Mouse (Mus musculus) heart, postnatal 14 days (tissue): ENCODE data around the gene Gm11758. TPM values are rescaled to one million over a fixed set of nuclear protein-coding genes. Genes with fewer than 3 reads are reported as not detected.
"Not testable (repeated sequence)": the region's sequence is repeated elsewhere in the genome, so short reads cannot be mapped to it uniquely, and the experiment has no call there.

Experiments used
- DNase-seq, 2 experiments: peaks; one replicate each; pipeline ENCODE4 v3.0.0; 2021 to 2022
- intact Hi-C: fragments of 180-260 bp; cut with DNase I; formaldehyde crosslinking; loops from one replicate; pipeline ENCODE4 v1.15.1; 2025
- long read RNA-seq, 2 experiments: library from polyadenylated mRNA; stranded (forward); transcript quantifications; one replicate each; pipeline ENCODE4 v2.0.0; 2021
- total RNA-seq, 2 experiments: library from RNA; stranded (reverse); gene quantifications; 2 replicates each; pipeline ENCODE4 v1.2.3; 2021

The Gm11758 gene
- total RNA-seq = not detected
- long read RNA-seq, experiment 1 = 0 reads
- long read RNA-seq, experiment 2 = 0 reads

DNA sequence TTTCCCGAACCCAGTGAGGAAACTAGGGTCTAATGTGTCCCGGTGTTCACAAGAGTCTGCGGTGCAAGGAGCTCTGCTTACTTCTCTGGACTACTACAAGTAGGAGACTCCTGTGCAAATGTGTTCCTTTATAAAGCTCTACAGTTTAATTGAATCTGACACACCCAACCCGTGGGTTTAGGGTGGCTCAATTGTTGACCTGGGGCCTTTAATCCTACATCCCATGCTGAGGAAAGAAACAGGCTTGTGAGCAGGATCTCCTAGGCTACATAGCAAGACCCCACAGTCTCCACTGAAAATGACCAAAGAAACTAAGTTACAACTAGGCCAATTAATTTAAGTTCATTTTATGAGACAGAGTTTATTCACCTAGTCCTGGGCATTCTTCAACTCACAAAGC is at the start of gene Gm11758:
TSS of gene Gm11758 (minus strand) at position 101 of the 400 bp plus-strand sequence.
- intact Hi-C loops, DNase-seq: not testable (repeated sequence)

DNA sequence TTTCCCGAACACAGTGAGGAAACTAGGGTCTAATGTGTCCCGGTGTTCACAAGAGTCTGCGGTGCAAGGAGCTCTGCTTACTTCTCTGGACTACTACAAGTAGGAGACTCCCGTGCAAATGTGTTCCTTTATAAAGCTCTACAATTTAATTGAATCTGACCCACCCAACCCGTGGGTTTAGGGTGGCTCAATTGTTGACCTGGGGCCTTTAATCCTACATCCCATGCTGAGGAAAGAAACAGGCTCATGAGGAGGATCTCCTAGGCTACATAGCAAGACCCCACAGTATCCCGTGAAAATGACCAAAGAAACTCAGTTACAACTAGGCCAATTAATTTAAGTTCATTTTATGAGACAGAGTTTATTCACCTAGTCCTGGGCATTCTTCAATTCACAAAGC is 44.6 kb upstream of the Gm11758 start, which contains the start of gene Gm11756:
TSS of gene Gm11756 (minus strand) at position 101 of the 400 bp plus-strand sequence.
- DNase-seq, intact Hi-C loops: not testable (repeated sequence)

DNA sequence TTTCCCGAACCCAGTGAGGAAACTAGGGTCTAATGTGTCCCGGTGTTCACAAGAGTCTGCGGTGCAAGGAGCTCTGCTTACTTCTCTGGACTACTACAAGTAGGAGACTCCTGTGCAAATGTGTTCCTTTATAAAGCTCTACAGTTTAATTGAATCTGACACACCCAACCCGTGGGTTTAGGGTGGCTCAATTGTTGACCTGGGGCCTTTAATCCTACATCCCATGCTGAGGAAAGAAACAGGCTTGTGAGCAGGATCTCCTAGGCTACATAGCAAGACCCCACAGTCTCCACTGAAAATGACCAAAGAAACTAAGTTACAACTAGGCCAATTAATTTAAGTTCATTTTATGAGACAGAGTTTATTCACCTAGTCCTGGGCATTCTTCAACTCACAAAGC is 29.8 kb upstream of the Gm11758 start, which contains the start of gene Gm13871:
TSS of gene Gm13871 (minus strand) at position 101 of the 400 bp plus-strand sequence.
- intact Hi-C loops, DNase-seq: not testable (repeated sequence)

DNA sequence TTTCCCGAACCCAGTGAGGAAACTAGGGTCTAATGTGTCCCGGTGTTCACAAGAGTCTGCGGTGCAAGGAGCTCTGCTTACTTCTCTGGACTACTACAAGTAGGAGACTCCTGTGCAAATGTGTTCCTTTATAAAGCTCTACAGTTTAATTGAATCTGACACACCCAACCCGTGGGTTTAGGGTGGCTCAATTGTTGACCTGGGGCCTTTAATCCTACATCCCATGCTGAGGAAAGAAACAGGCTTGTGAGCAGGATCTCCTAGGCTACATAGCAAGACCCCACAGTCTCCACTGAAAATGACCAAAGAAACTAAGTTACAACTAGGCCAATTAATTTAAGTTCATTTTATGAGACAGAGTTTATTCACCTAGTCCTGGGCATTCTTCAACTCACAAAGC is 14.9 kb upstream of the Gm11758 start, which contains the start of gene Gm11757:
TSS of gene Gm11757 (minus strand) at position 101 of the 400 bp plus-strand sequence.
- intact Hi-C loops, DNase-seq: not testable (repeated sequence)

DNA sequence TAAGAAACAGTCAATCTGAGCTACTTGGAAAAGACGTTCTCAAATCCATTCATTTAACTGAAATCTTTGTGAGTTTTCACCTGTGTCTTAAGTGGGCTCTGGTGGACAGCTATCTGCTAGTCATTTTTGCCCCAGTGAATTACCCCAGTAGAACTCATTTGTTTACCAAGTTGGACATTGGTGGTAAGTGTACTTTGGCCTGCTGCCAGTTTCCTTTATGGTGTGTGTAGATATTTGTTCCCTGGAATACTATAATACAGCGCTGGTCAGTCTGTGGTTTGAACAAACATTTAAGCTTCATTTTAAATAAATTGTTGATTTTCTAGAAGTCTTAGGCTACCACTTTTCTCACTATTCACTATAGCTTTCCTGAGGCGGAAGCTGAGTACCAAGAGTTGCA is 49.5 kb downstream of the Gm11758 start:
- intact Hi-C loops = no loop called here
- DNase-seq = no peak

Other genes with a start within 250 kb of the Gm11758 start
- gene Gm11236, start 238.1 kb downstream of the Gm11758 start, total RNA-seq = not detected
- gene Gm11239, start 207.9 kb downstream of the Gm11758 start, total RNA-seq = not detected
- not detected for gene Gm428, start 192.8 kb downstream of the Gm11758 start, total RNA-seq
- gene Rasef, start 85.3 kb downstream of the Gm11758 start, total RNA-seq = under 1 TPM; 0.49 to 0.53 TPM
- not detected for gene Gm11757, start 14.8 kb upstream of the Gm11758 start, total RNA-seq
- gene Gm13871, start 29.7 kb upstream of the Gm11758 start, total RNA-seq = not detected
- gene Gm11756, start 44.5 kb upstream of the Gm11758 start, total RNA-seq = under 1 TPM; 0.17 to 0.43 TPM
- 1 to 10 TPM; 4.0 to 7.1 TPM for gene 2310002L09Rik, start 74.6 kb upstream of the Gm11758 start, total RNA-seq
- under 1 TPM; 0.10 to 0.17 TPM for gene Frmd3, start 137.2 kb upstream of the Gm11758 start, total RNA-seq